Mouse (Mus musculus) c-Kit-positive CD71-negative TER-119-negative erythroid progenitor cells, embryonic 14.5 days (primary cell): ENCODE data around the gene Camkv.
A peak's percentile ranks its signal among the peaks of the same experiment; 100 is the strongest.

ENCODE experiments used
- DNase-seq: peaks from one replicate; pipeline ENCODE4 v3.0.0-alpha.2; 2013; ENCODE audit warnings: low read depth

The Camkv gene

DNA sequence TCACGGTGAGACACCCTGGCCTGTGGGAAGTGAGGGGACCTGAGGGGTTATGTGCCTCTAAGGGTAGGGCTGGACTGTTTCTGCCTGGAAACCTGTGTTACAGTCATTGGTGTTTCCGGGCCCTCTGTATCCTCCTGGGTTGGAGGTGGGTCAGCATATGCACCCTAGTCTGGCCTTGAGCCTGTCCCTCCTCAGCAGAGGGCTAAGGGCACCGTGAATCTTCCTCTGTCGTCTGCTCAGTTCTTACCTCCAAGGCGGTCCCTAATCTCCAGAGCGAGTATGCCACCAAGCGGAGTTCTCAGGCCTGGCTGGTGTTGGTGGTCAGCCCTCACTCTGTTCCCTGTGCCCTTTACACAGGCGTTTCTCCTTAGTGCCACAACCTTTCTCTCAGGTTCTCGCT is 27.4 kb downstream of the Camkv start:
- DNase-seq: no peak

DNA sequence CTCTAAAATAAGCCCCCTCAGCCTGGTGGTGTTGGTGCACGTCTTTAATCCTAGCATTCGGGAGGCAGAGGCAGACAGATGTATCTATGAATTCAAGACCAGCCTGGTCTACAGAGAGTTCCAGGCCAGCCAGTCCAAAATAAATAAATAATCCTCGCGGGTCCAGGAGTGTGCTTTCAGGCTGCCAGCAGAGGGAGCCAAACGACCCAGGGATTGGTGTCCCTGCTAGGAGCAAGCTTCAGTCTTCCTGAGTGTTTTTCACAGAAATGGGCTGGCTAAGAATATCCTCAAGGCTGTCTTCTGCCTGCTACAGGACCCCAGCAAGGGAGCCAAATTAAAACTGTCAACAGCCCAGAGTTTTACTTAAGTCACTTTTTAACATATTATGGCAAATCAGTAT is 28.2 kb downstream of the Camkv start:
- DNase-seq: peak; percentile 86

DNA sequence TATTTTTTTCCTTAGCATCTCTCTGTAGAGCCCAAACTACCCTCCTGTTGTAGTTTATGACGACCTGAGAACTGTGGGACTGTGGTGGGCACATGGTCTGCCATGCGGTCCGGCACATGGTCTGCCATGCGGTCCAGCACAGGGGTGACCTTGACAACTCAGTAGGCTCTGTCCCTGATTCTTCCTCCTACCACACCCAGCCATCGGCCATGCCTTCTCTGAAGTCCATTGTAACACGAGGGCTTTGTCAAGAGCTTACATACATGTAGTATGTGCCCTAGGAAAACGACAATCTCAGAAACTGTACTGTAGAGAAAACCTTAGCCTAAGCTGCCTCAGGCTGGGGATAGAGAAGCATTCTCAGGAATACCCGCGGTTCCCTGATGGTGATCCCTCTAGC is 29.2 kb downstream of the Camkv start:
- DNase-seq: no peak

DNA sequence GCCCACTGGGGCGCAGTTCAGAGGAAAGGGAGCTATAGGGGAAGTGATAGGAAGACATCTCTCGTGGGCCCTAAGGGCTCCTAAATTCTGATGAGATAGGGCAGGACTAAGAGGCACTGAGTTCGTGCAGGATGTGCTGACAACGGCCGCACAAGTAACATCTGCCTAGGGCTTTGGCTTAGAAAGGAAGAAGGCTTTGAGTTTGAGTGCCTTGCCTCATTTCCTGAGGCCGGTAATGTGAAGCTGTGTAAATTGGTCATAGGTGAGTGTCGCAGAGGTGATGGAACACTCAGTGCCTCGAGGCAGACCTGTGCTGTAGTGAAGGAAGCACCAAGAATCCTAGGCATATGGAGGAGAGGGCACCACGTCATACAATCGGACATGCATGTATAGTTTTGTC is 31.2 kb downstream of the Camkv start:
- no peak for DNase-seq

DNA sequence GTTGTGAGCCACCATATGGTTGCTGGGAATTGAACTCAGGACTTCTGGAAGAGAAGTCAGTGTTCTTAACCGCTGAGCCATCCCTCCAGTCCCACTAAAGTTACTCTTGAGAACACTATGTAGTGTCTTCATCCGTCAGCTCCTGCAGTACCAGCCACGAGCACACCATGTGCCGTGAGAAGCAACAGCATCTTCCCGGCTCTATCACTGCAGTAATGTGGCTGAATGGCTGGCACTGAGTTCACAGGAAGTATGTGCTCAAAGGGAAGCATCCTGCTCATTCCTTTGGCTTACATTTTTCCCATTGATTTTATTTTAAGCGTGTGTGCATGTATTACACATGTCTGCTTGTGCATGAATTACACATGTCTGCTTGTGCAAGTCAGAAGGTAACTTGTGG is 32.0 kb downstream of the Camkv start:
- DNase-seq: no peak

DNA sequence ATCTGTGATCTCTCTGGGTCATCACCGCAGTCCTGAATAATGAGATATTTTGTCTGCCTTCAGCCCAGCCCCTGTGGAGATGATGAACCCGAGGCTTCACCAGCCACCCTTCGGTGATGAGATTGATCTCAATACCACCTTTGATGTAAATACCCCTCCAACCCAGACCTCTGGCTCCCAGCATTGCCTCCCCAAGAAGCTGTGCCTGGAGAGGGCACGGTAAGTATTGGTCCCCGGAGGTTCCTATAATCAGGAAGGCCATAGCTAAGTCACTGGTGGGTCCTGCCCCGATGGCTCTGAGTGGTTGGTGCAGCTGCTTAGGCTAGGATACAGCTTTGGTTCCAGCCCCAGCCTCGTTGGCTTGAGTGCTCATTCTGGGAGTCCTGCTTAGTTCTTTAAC is 33.1 kb downstream of the Camkv start:
- DNase-seq: no peak

DNA sequence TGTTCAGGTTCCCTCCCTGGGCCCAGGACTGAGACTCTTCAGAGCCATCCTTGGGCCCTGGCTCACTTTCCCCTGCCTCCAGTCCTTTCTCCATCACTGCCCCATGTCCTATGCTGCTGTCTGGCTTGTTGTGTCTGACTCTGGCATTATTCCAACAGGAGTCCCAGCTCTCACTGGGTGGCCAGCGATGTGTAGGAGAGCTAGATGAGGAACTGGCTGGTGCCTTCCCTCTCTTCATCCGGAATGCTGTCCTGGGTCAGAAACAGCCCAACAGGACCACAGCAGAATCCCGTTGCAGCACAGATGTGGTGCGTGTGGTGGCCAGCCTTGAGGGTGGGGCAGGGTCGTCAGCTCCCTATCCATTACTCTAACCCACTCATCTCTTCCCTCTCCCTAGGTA is 34.8 kb downstream of the Camkv start:
- no peak for DNase-seq

DNA sequence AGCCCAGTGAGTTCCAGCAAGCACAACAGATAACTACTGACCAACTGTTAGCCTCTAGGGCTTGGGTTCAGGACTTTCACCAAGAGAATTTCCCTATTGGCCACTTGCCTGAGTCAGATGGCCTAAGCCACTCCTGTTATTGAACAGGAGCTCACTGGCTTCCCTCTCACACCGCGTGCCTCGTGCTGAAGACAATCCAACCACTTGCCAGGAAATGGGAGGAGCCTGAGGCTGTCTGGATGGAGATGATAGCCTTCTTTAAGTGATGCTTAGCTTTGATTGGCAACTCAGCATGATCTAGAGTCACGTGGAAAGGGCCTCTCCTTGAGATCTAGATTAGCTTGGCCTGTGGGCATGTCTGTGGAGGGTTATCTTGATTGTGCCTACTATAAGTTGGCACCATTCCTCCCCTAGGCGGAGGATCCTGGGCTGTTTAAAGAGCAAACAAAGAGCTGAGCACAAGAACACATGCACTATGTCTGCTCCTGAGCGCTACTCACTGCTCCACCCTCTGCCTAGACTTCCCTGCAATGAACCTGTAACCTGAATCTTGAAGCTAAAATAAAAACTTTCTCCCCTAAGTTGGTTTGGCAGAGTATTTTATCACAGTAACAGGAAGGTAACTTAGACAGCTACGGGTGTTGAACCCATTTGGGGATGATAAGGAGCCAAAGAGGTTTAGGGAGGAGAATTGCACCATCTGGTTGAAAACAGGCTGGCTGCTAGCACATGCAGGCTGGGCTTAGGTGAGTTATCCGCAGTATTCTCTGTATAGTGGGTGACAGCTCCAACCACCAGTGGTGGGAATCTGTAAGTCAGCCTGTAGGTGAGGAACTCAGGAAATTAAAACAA is 36.4 kb downstream of the Camkv start:
- no peak for DNase-seq

DNA sequence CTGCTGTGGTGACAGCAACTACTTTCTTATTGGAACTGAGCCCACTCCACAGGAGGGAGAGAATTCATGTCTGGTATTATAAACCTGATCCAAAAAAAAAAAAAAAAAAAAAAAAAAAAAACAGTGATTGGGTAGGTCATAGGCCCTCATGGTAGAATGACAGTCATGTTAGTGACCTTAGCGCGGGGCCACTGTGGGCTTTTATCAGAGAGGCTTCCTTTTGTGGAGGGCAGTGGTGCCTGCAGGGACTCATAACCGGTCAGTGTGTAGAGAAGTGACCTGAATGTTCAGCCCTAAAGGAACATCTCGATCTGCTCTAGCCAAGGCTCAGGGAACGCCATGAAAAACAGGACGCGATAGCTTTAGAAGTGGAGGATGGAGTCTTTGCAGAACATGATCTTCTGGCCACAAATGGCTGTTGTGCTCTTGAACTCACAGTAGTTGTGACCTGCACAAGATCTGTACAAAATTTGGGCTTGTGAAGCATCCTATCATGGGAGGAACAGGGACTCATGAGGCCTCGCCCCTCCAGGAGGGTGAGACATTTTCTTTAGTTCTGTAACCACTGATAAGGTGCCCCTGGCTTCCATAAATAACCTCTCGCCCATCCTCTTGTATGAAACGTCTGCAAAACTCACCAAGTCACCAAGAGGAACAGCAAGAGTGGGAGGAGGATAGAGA is 39.2 kb downstream of the Camkv start:
- no peak for DNase-seq

DNA sequence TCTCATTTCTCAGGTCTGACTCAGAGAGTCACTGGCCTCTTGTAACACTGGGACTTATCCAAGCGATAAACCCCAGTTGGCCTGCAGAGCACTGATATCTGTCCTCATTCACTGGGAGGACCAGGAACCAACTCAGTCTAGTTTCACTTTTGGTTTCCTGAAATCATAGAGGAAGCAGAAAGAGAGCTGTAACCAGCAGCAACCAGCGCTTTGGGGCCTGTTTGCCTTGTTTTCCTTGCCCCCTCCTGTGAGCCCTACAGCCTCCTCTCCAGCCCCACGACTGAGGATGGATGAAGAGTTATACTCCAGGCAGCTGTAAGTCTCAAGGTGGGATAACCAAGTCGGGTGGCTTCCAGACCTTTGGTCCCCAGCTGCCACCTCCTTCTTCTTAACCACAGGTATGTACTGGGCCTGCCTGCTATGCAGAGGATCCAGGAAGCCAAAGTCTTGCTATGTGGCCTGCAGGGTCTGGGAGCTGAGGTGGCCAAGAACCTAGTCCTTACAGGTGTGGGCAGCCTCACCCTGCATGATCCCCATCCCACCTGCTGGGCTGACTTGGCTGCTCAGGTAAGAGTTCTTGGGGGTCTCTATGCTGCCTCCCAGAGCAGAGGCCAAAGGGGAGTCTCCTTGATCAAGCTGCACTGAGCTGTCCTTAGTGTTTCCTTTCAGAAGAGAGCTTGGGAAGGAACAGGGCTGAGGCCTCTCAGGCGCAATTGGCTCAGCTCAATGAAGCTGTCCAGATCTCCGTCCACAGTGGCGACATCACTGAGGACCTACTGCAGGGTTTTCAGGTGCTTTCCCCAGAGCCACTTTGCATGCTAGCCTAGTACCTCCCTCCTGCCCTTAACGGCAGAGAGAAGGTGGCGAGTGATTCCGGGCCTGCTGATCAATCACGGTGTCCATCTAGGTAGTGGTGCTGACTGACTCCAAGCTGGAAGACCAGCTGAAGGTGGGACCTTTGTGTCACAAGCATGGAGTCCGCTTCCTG is 40.2 kb downstream of the Camkv start, which contains the start of gene Uba7:
TSS of gene Uba7 (plus strand) at position 107 of the 988 bp plus-strand sequence.
- DNase-seq: peak; percentile 78

DNA sequence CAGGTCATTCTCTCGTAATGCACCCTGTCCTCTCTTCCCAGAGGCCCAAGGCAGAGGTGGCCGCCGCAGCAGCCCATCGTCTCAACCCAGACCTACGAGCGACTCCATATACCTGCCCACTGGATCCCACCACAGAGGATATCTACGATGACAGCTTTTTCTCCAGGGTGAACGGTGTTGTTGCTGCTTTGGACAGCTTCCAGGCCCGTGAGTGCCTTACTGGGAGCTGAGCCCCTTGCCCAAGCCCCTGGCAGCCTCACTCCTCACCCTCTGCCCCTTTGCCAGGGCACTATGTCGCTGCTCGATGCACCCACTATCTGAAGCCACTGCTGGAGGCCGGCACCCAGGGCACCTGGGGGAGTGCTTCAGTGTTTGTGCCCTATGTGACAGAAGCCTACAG is 43.3 kb downstream of the Camkv start:
- DNase-seq: no peak

DNA sequence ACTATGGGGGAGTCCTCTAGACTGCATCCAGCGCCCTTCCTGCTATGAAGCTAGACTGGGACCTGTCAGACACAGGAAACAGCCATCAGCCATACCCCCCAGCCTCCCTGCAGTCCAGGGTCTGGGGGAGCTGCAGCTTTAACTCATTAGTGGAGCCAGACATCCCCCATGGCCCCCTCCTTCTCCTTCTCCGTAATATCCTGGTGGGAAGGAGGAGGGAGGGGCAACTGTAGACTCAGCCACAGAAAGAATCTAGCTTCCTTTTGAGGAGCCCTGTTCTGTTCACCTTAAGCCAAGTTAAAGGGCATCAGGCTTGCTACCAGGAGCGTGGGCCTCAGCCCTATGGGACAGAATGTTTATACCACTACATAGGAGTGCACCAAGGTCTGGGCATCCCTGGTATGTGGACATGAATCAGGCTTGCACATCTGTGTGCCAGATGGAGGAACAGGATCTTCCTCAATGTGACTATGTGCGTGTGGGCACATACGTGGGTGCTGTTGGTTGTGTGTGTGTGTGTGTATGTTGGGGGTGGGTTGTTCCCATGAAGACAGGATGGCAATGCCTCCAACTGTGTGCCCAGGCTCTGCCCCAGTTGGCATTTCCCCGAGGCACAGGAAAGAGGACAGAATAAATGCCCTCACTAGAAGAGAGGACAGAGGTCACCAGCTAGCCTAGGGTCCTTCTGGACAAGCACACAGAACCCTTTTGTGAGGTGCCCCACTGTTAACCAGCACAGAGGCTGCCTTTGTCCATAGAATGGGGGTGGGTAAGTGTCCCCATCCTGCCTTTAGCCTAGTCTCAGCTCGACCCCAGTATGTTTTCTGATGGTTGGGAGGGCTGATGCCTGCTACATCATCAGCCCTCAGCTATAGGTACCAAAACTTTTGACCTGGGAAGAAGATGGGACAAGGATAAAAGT is 46.5 kb downstream of the Camkv start:
- DNase-seq: no peak

DNA sequence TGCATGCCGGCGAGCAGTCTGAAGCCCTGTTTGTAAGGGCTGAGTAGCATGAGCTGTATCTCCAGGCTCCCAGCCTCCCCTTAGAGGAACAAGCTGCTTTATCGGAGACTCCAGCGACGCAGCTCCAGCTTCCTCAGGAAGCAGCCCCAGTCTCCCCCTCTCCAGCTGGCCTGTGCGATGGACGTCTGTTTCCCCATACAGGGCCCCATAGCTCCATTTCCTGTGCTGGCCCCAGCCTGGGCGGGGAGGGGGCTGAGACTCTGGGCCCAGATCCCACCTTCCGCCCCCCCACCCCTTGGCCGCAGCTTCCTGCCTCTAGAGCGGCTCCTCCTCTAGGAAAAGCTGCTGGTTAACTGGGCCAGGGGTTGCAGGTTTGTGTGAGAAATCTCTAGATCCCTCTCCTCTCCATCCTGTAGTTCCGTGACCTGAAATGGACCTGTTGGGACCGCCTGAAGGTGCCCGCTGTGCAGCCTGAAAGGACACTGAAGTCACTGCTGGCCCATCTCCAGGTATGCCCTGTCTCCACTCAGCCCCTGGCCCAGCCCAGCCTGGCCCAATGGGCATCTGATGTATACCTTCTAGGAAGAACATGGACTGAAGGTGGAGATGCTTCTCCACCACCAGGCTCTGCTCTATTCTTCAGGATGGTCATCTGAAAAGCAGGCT is 47.3 kb downstream of the Camkv start, which contains the start of gene Gm20661:
TSS of gene Gm20661 (plus strand) at position 378 of the 666 bp plus-strand sequence.
- DNase-seq: peak; percentile 81

DNA sequence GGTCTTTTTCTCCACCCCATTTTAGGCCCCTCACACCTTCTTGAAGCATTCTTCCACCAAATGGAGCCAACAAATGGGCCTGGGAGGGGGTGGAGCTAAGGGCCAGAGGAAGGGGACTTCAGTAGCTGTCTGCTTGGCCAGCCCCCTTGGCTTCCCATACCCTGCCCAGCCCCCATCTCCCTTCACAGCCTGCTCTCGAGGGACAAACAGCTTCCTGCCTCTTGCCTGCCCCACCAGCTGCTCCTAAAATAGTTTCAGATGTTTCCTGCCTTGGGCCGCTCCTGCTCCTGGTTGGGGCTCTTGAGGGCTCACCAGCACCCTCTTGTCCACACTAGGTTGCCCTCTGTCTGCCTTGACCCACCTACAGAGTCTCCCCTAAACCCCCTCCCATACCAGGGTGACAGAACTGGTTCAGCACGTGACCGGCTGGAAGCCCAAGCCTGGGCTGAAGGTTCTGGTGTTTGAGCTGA is 48.0 kb downstream of the Camkv start:
- DNase-seq: no peak

DNA sequence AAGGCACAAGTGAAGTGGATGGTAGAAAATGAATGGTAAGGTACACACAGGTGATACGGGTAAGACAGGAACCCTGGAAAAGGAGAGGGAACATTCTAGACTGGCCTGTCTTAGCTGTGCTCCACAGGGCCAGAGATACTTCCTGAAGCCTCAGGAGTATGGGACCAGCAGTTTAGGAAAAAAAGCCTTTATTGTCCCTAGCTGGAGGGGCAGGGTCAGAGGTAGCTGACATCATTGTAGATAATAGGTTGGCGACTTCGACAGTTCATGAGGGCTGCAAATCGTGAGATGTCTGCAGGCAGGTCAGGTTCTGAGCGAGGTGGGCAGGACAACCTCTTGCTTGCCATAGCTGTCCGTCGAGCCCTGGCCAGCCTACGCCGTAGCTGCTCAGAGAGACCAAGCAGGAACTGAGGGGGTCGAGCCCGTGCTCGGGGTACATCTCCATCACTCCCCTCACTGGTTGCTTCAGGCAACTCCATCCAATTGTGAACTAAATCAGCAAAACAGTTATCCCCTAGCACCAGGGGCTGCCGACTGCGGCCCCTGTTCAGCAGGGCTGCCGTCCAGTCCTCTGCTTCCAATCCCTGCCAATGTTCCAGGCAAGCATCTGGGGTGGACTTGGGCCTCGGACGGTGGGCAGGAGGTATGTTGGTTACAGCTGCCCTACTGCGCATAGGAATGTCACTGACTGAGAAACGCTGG is 48.7 kb downstream of the Camkv start:
- no peak for DNase-seq

DNA sequence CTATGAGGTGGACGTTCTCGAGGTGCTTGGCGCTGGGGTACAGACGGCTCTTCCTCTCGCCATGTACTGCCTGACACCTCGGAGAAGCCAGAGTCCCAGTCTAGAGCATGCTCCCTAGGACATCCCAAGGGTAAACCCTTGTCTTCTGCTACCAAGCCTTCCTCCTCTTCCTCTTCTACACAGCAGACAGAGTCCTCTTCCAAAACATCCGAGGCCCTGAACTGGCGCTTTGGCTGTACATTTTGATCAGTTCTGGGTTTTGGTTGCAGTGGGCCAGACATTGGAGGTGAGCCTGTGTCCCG is 49.2 kb downstream of the Camkv start:
- DNase-seq: no peak

DNA sequence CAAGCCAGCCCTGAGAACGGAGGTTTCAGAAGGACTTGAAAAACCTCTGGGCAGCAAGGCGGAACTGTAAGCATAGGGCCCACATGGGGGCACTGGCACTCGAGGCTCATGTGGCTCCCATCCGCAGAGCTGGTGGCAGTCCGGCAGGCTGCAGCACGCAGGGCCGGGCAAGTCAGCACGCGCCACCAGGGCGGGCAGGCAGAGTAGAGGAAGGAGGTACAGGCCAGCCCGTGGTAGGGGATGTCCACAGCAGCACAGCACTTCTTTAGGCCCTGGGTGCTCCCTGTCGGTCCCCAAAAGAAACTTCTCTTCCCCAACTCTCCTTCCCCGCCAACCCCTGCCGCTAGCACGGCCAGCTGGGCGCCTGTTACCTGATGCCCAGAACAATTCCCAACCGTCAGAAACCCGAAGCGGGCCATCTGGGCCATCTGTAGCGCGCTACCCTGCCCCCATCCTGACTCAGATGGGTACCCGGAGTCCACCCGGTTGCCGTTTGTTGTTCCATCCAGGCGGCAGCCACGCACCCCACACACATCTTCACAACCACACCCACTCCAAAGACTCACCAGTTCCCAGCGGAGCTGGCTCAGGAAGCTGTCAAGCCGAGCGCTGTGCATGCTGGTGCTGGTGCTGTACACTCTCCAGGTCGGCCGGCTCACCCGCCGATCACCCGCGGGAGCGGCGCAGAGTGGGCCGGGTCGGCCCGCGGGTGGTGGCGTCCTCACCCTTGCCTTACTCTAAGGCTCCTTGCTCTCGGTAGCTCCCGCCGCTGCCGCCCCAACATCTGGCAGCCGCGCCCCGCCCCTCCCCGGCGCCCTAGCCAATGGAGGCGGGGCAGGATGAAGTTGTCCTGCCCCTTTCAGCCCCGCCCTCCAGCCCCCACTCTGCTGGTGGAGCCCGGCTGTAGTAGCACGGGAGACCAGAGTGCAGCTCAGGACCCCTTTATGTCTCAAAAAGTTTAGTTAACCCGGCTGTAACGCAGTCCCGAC is 50.0 kb downstream of the Camkv start, which contains the start of gene Inka1:
TSS of gene Inka1 (minus strand) at position 749 of the 989 bp plus-strand sequence.
- peak; percentile 84 for DNase-seq

DNA sequence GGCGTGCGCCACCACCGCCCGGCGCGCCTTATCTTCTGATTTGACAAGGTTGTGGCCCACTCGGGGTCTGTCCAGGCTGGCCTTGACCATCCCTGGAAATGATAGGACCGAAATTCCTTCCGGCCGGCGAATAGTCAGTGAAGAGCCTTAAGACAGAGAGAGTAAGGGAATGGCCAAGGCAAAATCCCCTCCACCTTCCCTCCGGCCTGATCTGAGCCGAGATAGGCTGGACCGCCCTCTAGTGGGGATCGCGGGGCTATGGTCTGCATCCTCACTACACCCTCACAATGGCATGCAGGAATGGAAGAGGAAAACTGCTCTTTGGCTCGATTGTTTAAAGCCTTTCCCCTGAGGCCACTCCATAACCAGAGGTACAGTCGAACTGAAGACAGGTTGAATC is 50.9 kb downstream of the Camkv start:
- peak; percentile 81 for DNase-seq

DNA sequence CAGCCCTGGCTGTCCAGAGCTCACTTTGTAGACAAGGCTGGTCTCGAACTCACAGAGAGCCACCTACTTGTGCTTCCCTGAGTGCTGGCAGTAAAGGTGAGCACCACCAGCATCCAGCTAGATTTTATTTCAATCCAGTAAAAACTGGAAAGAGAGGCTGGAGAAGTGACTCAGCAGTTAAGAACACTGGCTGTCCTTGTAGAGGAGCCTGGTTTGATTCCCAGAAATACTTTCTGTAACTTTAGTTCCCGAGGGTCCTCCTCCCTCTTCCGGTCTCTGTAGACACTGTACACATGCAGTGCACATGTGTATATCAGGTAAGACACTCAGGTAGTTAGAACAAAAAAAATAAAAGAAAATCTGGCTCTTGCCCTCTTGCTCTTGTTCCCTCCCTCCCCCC is 52.5 kb downstream of the Camkv start:
- DNase-seq: no peak
